Mouse (Mus musculus) limb, embryonic 14.5 days (tissue): ENCODE measurements around the gene Olfr541. TPM values are rescaled to one million over a fixed set of nuclear protein-coding genes. Genes with fewer than 3 reads are reported as not detected.
"Not testable (repeated sequence)": the region's sequence is repeated elsewhere in the genome, so short reads cannot be mapped to it uniquely, and the experiment has no call there.

ENCODE experiments used
- ATAC-seq: fragments of 200-750 bp; cut with Nextera tagmentation; 2 replicates; pipeline ENCODE4 v1.8.0; 2017; ENCODE audit warnings: low read depth, moderate number of reproducible peaks, moderate TSS enrichment; ENCODE audit not compliant: low FRiP score
- DNase-seq: peaks from one replicate; pipeline ENCODE4 v3.0.0-alpha.2; 2015; ENCODE audit warnings: low spot score
- H3K27ac ChIP-seq: fragments of 300-500 bp; sonication (generic); replicated peaks from 2 replicates; pipeline ENCODE4 v1.5.1; 2014; ENCODE audit warnings: low read depth, mild to moderate bottlenecking, low read length, moderate library complexity, mixed read lengths
- H3K27me3 ChIP-seq: fragments of 300-500 bp; sonication (generic); 2 replicates; pipeline ENCODE4 v1.6.1; 2014; ENCODE audit warnings: low read length, mixed read lengths; ENCODE audit not compliant: control insufficient read depth, insufficient read depth
- H3K36me3 ChIP-seq: fragments of 300-500 bp; sonication (generic); 2 replicates; pipeline ENCODE4 v1.6.1; 2014; ENCODE audit warnings: mild to moderate bottlenecking, low read length, moderate library complexity, mixed read lengths; ENCODE audit not compliant: control insufficient read depth, insufficient read depth
- H3K4me1 ChIP-seq: fragments of 300-500 bp; sonication (generic); 2 replicates; pipeline ENCODE4 v1.6.1; 2014; ENCODE audit warnings: antibody characterized with exemption, low read length, mixed read lengths; ENCODE audit not compliant: control insufficient read depth, insufficient read depth
- H3K4me2 ChIP-seq: fragments of 300-500 bp; sonication (generic); replicated peaks from 2 replicates; pipeline ENCODE4 v1.6.1; 2014; ENCODE audit warnings: low read depth, mild to moderate bottlenecking, low read length, moderate library complexity; ENCODE audit not compliant: severe bottlenecking
- H3K4me3 ChIP-seq: fragments of 300-500 bp; sonication (generic); replicated peaks from 2 replicates; pipeline ENCODE4 v1.5.1; 2014; ENCODE audit warnings: low read length
- H3K9ac ChIP-seq: fragments of 300-500 bp; sonication (generic); 2 replicates; pipeline ENCODE4 v1.6.1; 2014; ENCODE audit warnings: mild to moderate bottlenecking, low read depth, low read length, moderate library complexity; ENCODE audit not compliant: severe bottlenecking
- H3K9me3 ChIP-seq: fragments of 300-500 bp; sonication (generic); 2 replicates; pipeline ENCODE4 v1.6.1; 2016; ENCODE audit warnings: low read length; ENCODE audit not compliant: control insufficient read depth
- POLR2A ChIP-seq: fragments of 200-500 bp; IDR thresholded peaks from 2 replicates; pipeline ENCODE4 v1.8.0; 2012; ENCODE audit warnings: inconsistent platforms, mild to moderate bottlenecking, moderate library complexity, borderline replicate concordance; ENCODE audit not compliant: insufficient read depth, insufficient read length; ENCODE audit errors: extremely low read depth
- WGBS: fragments of 180-500 bp; shearing (Covaris S2); extraction: QIAGEN DNeasy Blood & Tissue Kit; methylation state at CpG from one replicate; pipeline ENCODE4 v1.1.7; 2014; 5-methylcytosine and 5-hydroxymethylcytosine counted together
- polyA plus RNA-seq, 2 experiments: library from polyadenylated mRNA; depleted of rRNA in 1 of 2; stranded (reverse) in 1 of 2; unstranded in 1 of 2; fragments of >200 nt; fragmentation: Nextera tagmentation in 1 of 2; extraction: Ambion mirVana in 1 of 2; gene quantifications; 2 replicates each; pipeline versions ENCODE4 v1.2.1 to v1.2.3; 2012 to 2014

Gene Olfr541
- polyA plus RNA-seq (2012; rRNA removed): not detected in 2 replicates
- polyA plus RNA-seq (2014; fragmentation: Nextera tagmentation; extraction: Ambion mirVana): not detected in 2 replicates

DNA sequence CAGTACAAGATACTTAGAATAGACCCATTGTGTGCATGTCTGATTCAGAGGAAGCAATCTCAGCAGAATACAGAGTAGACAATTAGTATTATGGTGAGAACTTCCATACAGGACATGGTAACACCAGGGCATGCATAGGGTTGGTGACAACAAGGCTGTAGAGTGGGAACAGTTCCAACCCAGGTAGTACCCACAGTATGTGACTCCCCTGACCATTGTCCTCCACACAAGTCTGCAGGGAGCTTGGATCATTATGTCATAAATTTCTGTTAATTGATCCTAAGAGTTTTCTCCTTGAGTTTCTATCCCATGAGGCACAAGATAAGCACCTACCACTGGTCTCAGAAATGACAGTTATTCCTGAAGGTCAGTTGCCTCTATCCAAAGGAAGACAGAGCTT is at the start of gene Olfr541:
TSS of gene Olfr541 (plus strand) at position 301 of the 400 bp plus-strand sequence.
- no peaks in the 10 kb centered on the region for H3K9me3 ChIP-seq
- ATAC-seq (no peak), DNase-seq (no peak)
- no peak for TF ChIP-seq POLR2A
- H3K4me1 ChIP-seq: no peaks in the 10 kb centered on the region
- H3K4me2 ChIP-seq: no peak within 1 kb of the TSS
- no peak within 1 kb of the TSS for H3K9ac ChIP-seq
- H3K4me3 ChIP-seq: no peak within 1 kb of the TSS
- no peak within 1 kb of the TSS for H3K27ac ChIP-seq
- no peaks in the 10 kb centered on the region for H3K36me3 ChIP-seq
- H3K27me3 ChIP-seq: no peaks in the 10 kb centered on the region

DNA sequence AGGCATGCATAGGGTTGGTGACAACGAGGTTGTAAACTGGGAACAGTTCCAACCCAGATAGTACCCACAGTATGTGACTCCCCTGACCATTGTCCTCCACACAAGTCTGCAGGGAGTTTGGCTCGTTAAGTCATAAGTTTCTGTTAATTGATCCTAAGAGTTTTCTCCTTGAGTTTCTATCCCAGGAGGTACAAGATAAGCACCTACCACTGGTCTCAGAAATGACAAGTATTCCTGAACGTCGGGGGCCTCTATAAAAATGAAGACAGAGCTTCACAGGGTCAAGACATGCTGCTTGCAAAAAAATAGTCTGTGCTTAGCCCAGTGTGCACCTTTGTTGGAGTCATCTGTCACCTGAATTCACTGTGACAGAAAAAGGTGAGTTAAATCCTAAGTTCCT is 37.4 kb upstream of the Olfr541 start, which contains the start of gene Olfr539:
TSS of gene Olfr539 (plus strand) at position 301 of the 400 bp plus-strand sequence.
- 72% methylated on average over 4 of the region's 4 CpGs for WGBS
- Histone ChIP-seq H3K27ac (no peak within 1 kb of the TSS), H3K4me2 (no peak within 1 kb of the TSS), H3K9me3 (no peaks in the 10 kb centered on the region), H3K9ac (no peak within 1 kb of the TSS), H3K27me3 (no peaks in the 10 kb centered on the region), H3K4me1 (no peaks in the 10 kb centered on the region), H3K36me3 (no peaks in the 10 kb centered on the region), H3K4me3 (no peak within 1 kb of the TSS)
- DNase-seq: no peak
- TF ChIP-seq POLR2A: no peak
- ATAC-seq: no peak

DNA sequence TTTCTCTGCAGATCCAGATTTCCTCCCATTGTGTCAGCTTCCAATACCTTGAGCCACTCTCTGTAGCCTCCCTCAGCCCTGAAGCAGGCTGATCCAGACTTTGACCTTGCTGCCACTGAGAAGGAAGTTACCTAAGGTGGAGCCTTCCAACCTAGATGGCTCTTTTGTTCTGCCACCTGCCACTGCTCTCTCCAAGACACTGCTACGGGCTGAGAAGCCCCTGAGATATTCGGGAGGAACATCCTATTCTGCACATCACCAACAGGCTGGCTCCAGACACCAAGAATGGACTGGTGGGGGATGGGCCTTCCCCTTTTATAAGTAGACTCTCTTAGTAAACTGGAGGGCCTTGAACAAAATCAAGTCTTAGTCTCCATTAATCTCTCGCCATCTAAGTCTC is 26.4 kb upstream of the Olfr541 start:
- not testable (repeated sequence) for H3K27ac ChIP-seq, H3K27me3 ChIP-seq, H3K4me3 ChIP-seq, H3K4me1 ChIP-seq, H3K9me3 ChIP-seq, ATAC-seq, H3K4me2 ChIP-seq, DNase-seq, H3K36me3 ChIP-seq, H3K9ac ChIP-seq
- WGBS: 87% methylated on average over 3 of the region's 3 CpGs

DNA sequence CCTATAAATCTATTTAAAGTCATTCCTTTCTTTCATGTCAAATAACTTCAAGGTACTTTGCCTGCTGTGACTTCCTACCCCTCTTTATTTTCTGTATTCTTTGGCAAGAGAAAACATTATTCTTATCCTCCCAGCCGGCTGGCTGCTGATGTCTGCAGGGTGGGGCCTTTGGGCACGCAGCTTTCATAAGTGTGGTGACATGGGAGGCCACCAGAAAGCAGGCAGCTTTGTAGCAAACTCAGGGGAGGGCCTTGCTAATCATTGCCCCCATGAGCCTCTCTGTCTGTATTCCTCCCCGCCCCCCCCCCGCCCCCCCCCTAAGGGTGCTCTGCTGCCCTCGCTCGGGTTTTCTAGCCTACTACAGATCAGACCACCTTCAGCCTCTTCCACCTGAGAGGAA is 21.2 kb upstream of the Olfr541 start:
- H3K4me2 ChIP-seq: no peak overlapping the region
- WGBS: 0% methylated on average over 4 of the region's 6 CpGs
- no peaks in the 10 kb centered on the region for H3K27me3 ChIP-seq
- no peak overlapping the region for H3K9ac ChIP-seq
- no peak for DNase-seq
- no peak for ATAC-seq
- H3K9me3 ChIP-seq: 0 out of 2 replicates have a peak, but pooled peaks cover 4% of the 10 kb centered on the region
- no peak overlapping the region for H3K4me3 ChIP-seq
- TF ChIP-seq POLR2A: no peak
- no peak overlapping the region for H3K27ac ChIP-seq
- no peaks in the 10 kb centered on the region for H3K4me1 ChIP-seq
- H3K36me3 ChIP-seq: no peaks in the 10 kb centered on the region

DNA sequence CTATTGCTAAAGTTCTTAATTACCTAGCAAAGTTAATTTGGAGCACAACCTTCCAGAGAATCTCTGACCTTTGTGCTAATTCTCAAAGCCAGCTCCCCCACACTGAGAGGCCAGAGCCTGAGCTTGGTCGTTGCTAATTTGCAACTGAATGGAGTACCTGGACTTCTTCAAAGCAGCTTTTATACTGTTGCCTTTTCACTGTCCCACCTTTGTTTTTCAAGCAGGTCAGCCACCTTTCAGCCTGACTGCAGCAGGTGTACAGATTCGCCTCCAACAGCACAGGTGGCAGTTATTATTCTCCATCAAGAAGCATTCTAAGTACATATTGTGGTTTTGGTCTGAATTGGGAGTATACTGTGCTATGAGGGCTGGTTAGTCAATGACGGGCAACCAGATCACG is 17.5 kb upstream of the Olfr541 start:
- 61% methylated on average over 4 of the region's 4 CpGs for WGBS
- H3K9me3 ChIP-seq, H3K9ac ChIP-seq, H3K4me3 ChIP-seq, H3K4me1 ChIP-seq, H3K27me3 ChIP-seq, ATAC-seq, H3K4me2 ChIP-seq, H3K27ac ChIP-seq, H3K36me3 ChIP-seq, DNase-seq: not testable (repeated sequence)

DNA sequence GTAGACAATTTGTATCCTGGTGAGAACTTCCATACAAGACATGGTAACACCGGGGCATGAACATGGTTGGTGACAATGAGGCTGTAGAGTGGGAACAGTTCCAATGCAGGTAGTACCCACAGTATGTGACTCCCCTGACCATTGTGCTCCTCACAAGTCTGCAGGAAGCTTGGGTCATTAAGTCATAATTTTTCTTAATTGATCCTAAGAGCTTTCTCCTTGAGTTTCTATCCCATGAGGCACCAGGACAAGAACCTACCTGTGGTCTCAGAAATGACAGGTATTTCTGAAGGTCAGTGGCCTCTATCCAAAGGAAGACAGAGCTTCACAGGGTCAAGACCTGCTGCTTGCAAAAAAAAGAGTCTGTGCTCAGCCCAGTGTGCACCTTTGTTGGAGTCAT is 15.4 kb upstream of the Olfr541 start, which contains the start of gene Olfr45:
TSS of gene Olfr45 (plus strand) at position 301 of the 400 bp plus-strand sequence.
- Histone ChIP-seq H3K27ac (no peak within 1 kb of the TSS), H3K9me3 (no peaks in the 10 kb centered on the region), H3K4me1 (no peaks in the 10 kb centered on the region), H3K9ac (no peak within 1 kb of the TSS), H3K4me2 (no peak within 1 kb of the TSS), H3K27me3 (no peaks in the 10 kb centered on the region), H3K4me3 (no peak within 1 kb of the TSS), H3K36me3 (no peaks in the 10 kb centered on the region)
- DNase-seq (no peak), ATAC-seq (no peak)
- TF ChIP-seq POLR2A: no peak
- 90% methylated on average over 1 of the region's 1 CpGs for WGBS
